Mouse (Mus musculus) hindbrain, embryonic 10.5 days (tissue): ENCODE data around the gene Wdr89. TPM values are rescaled to one million over a fixed set of nuclear protein-coding genes. Genes with fewer than 3 reads are reported as not detected.
"Not testable (repeated sequence)": the region's sequence is repeated elsewhere in the genome, so short reads cannot be mapped to it uniquely, and the experiment has no call there.

Source experiments
- DNase-seq: peaks from one replicate; pipeline ENCODE4 v3.0.0-alpha.2; 2017; ENCODE audit warnings: low spot score
- H3K27ac ChIP-seq: fragments of 300-500 bp; sonication (generic); 2 replicates; pipeline ENCODE4 v1.5.1; 2016; ENCODE audit warnings: mild to moderate bottlenecking, moderate library complexity
- H3K27me3 ChIP-seq: fragments of 300-500 bp; sonication (generic); 2 replicates; pipeline ENCODE4 v1.6.1; 2016; ENCODE audit warnings: mild to moderate bottlenecking; ENCODE audit not compliant: poor library complexity, insufficient read depth, severe bottlenecking
- H3K36me3 ChIP-seq: fragments of 300-500 bp; sonication (generic); 2 replicates; pipeline ENCODE4 v1.6.1; 2016; ENCODE audit warnings: mild to moderate bottlenecking, moderate library complexity
- H3K4me1 ChIP-seq: fragments of 300-500 bp; sonication (generic); replicated peaks from 2 replicates; pipeline ENCODE4 v1.6.1; 2016; ENCODE audit warnings: mild to moderate bottlenecking
- H3K4me3 ChIP-seq: fragments of 300-500 bp; sonication (generic); 2 replicates; pipeline ENCODE4 v1.5.1; 2016; ENCODE audit warnings: mild to moderate bottlenecking, moderate library complexity
- H3K9me3 ChIP-seq: fragments of 300-500 bp; sonication (generic); 2 replicates; pipeline ENCODE4 v1.6.1; 2016; ENCODE audit warnings: mild to moderate bottlenecking, moderate library complexity
- WGBS: fragments of 180-500 bp; shearing (Covaris S2); methylation state at CpG from one replicate; pipeline ENCODE4 v1.1.7; 2016; 5-methylcytosine and 5-hydroxymethylcytosine counted together
- polyA plus RNA-seq: library from polyadenylated mRNA; unstranded; fragments of >200 nt; fragmentation: Nextera tagmentation; extraction: Ambion mirVana; gene quantifications from 2 replicates; pipeline ENCODE4 v1.2.1, GENCODE M21; 2016

Wdr89 gene
- polyA plus RNA-seq, 1 experiment from 2014 or later, result 9.8 TPM

- Histone ChIP-seq H3K4me3 (no peak overlapping the region), H3K27ac (no peak overlapping the region), H3K36me3 (no peaks in the 10 kb centered on the region), H3K27me3 (no peaks in the 10 kb centered on the region), H3K4me1 (no peaks in the 10 kb centered on the region), H3K9me3 (0 out of 2 replicates have a peak, but pooled peaks cover 3% of the 10 kb centered on the region)
- WGBS, result 82% methylated on average over 4 of the region's 4 CpGs
- DNase-seq, result no peak
These were observed 18.0 kb upstream of the Wdr89 start for GRCm38 (mm10) chr12:75687314-75687713.

GRCm38 (mm10) chr12:75684026-75684425 lies 14.7 kb upstream of the Wdr89 start:
- H3K4me3 ChIP-seq, H3K27ac ChIP-seq, H3K27me3 ChIP-seq, DNase-seq, H3K9me3 ChIP-seq, H3K4me1 ChIP-seq, H3K36me3 ChIP-seq: not testable (repeated sequence)
- WGBS, result 81% methylated on average over 4 of the region's 4 CpGs

- Histone ChIP-seq H3K27me3 (no peaks in the 10 kb centered on the region), H3K9me3 (no peaks in the 10 kb centered on the region), H3K36me3 (no peaks in the 10 kb centered on the region), H3K4me1 (no peaks in the 10 kb centered on the region), H3K4me3 (no peak overlapping the region), H3K27ac (no peak overlapping the region)
- 92% methylated on average over 4 of the region's 4 CpGs for WGBS
- DNase-seq, result no peak
These were observed 14.3 kb upstream of the Wdr89 start for GRCm38 (mm10) chr12:75683598-75683997.

- 74% methylated on average over 2 of the region's 2 CpGs for WGBS
- no peaks in the 10 kb centered on the region for H3K4me1 ChIP-seq
- no peak overlapping the region for H3K4me3 ChIP-seq
- no peaks in the 10 kb centered on the region for H3K36me3 ChIP-seq
- H3K9me3 ChIP-seq, result no peaks in the 10 kb centered on the region
- no peak overlapping the region for H3K27ac ChIP-seq
- DNase-seq, result no peak
- no peaks in the 10 kb centered on the region for H3K27me3 ChIP-seq
These were observed 13.5 kb upstream of the Wdr89 start for GRCm38 (mm10) chr12:75682842-75683241.

- Histone ChIP-seq H3K27me3 (no peaks in the 10 kb centered on the region), H3K4me3 (no peak overlapping the region), H3K27ac (no peak overlapping the region), H3K9me3 (no peaks in the 10 kb centered on the region), H3K36me3 (no peaks in the 10 kb centered on the region), H3K4me1 (no peaks in the 10 kb centered on the region)
- no peak for DNase-seq
- WGBS, result 84% methylated on average over 4 of the region's 4 CpGs
These were observed 11.8 kb upstream of the Wdr89 start for GRCm38 (mm10) chr12:75681101-75681500.

- Histone ChIP-seq H3K4me1 (no peaks in the 10 kb centered on the region), H3K36me3 (no peaks in the 10 kb centered on the region), H3K27ac (no peak overlapping the region), H3K4me3 (no peak overlapping the region), H3K27me3 (no peaks in the 10 kb centered on the region), H3K9me3 (no peaks in the 10 kb centered on the region)
- no peak for DNase-seq
- WGBS, result 92% methylated on average over 4 of the region's 4 CpGs
These were observed 9.1 kb upstream of the Wdr89 start for GRCm38 (mm10) chr12:75678393-75678792.

GRCm38 (mm10) chr12:75672630-75673029 lies 3.3 kb upstream of the Wdr89 start:
- no peaks in the 10 kb centered on the region for H3K9me3 ChIP-seq
- DNase-seq, result no peak
- no peak overlapping the region for H3K27ac ChIP-seq
- no peaks in the 10 kb centered on the region for H3K27me3 ChIP-seq
- peaks cover 21% of the 10 kb centered on the region for H3K4me1 ChIP-seq
- no peaks in the 10 kb centered on the region for H3K36me3 ChIP-seq
- 95% methylated on average over 4 of the region's 4 CpGs for WGBS
- H3K4me3 ChIP-seq, result no peak overlapping the region

GRCm38 (mm10) chr12:75671759-75672315 lies 2.5 kb upstream of the Wdr89 start:
- no peaks in the 10 kb centered on the region for H3K27me3 ChIP-seq
- 85% methylated on average over 3 of the region's 3 CpGs for WGBS
- peaks cover 21% of the 10 kb centered on the region for H3K4me1 ChIP-seq
- H3K36me3 ChIP-seq, result no peaks in the 10 kb centered on the region
- no peak for DNase-seq
- H3K27ac ChIP-seq, result no peak overlapping the region
- H3K9me3 ChIP-seq, result no peaks in the 10 kb centered on the region
- H3K4me3 ChIP-seq, result no peak overlapping the region

- Histone ChIP-seq H3K36me3 (no peaks in the 10 kb centered on the region), H3K9me3 (no peaks in the 10 kb centered on the region), H3K27ac (peak overlapping the region; percentile 93; the same call in 1 of the 2 replicates), H3K4me1 (peaks cover 21% of the 10 kb centered on the region), H3K4me3 (peak overlapping the region; percentile 72), H3K27me3 (no peaks in the 10 kb centered on the region)
- 92% methylated on average over 6 of the region's 6 CpGs for WGBS
- DNase-seq, result no peak
These were observed 1.3 kb upstream of the Wdr89 start for GRCm38 (mm10) chr12:75670611-75671010.

GRCm38 (mm10) chr12:75668916-75669257 lies 450 bp downstream of the Wdr89 start:
- WGBS, result 3% methylated on average over 9 of the region's 9 CpGs

GRCm38 (mm10) chr12:75668221-75668620 lies 1.1 kb downstream of the Wdr89 start:
- Histone ChIP-seq H3K4me1 (peaks cover 21% of the 10 kb centered on the region), H3K9me3 (no peaks in the 10 kb centered on the region), H3K4me3 (peak overlapping the region; percentile 72; the same call in 1 of the 2 replicates), H3K27me3 (no peaks in the 10 kb centered on the region), H3K27ac (no peak overlapping the region), H3K36me3 (no peaks in the 10 kb centered on the region)
- WGBS, result 92% methylated on average over 2 of the region's 2 CpGs
- DNase-seq, result no peak

More at GRCm38 (mm10) chr12:75668916-75669257, 450 bp downstream of the Wdr89 start:
- Histone ChIP-seq H3K27me3 (no peaks in the 10 kb centered on the region), H3K4me3 (peak overlapping the region; percentile 72), H3K9me3 (no peaks in the 10 kb centered on the region), H3K27ac (peak overlapping the region; percentile 93), H3K36me3 (no peaks in the 10 kb centered on the region), H3K4me1 (peaks cover 21% of the 10 kb centered on the region)
- no peak for DNase-seq

GRCm38 (mm10) chr12:75666939-75667338 lies 2.4 kb downstream of the Wdr89 start:
- Histone ChIP-seq H3K9me3 (no peaks in the 10 kb centered on the region), H3K27ac (no peak overlapping the region), H3K4me1 (peaks cover 21% of the 10 kb centered on the region), H3K27me3 (no peaks in the 10 kb centered on the region), H3K36me3 (no peaks in the 10 kb centered on the region), H3K4me3 (no peak overlapping the region)
- DNase-seq, result no peak

- H3K36me3 ChIP-seq, result no peaks in the 10 kb centered on the region
- no peaks in the 10 kb centered on the region for H3K27me3 ChIP-seq
- WGBS, result 21% methylated on average over 6 of the region's 6 CpGs
- H3K4me1 ChIP-seq, result peaks cover 12% of the 10 kb centered on the region
- H3K4me3 ChIP-seq, result no peak overlapping the region
- no peak for DNase-seq
- no peaks in the 10 kb centered on the region for H3K9me3 ChIP-seq
- no peak overlapping the region for H3K27ac ChIP-seq
These were observed 4.9 kb downstream of the Wdr89 start for GRCm38 (mm10) chr12:75664516-75664810.
